Mouse (Mus musculus): ENCODE data around the gene Dntt. TPM values are rescaled to one million over a fixed set of nuclear protein-coding genes. Genes with fewer than 3 reads are reported as not detected.

Gene Dntt
- not detected for total RNA-seq (2021)
- long read RNA-seq, experiment 1: 0 reads
- long read RNA-seq, experiment 2: 0 reads

DNA sequence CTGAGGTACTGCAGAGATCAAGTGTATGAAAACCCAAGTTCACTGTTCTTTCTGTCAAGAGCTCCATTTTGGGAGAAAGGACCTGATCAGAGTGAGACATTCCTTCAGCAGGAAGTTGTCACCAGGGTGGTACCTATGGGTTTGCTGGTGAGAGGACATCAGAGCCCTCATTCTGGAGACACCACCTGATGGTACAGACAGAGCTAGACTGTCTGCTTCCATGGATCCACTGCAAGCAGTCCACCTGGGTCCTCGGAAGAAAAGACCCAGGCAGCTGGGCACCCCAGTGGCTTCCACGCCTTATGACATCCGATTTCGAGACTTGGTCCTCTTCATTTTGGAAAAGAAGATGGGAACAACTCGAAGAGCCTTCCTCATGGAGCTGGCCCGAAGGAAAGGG lies at the start of gene Dntt:
Gene Dntt (plus strand): TSS at position 57 of the 400 bp plus-strand sequence.
- DNase-seq (ENCODE audit: low spot score in 2 of 2): no peak

DNA sequence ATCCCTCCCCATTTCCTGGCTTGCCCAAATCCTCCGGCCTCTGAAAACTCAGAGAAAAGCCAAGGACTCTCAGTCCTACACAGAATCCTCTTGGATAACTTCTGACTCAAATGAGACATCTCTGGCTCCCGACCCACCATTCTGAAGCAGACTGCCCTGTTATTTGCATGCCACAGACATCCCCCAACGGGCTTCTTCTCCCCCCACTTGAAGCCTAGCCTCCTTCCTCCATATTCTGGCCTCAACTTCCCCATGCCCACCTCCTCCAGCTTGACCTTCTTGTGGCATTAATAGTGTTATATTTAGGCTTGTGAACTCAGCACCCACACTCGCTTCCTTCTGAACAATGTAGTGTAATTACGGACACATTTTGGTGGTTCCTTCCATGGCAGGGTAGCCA lies 48.4 kb upstream of the Dntt start:
- DNase-seq (ENCODE audit: low spot score in 2 of 2): no peak

- no peak for DNase-seq (ENCODE audit: low spot score in 2 of 2)
These were observed 44.5 kb upstream of the Dntt start for GRCm38 (mm10) chr19:40984536-40984935.

DNA sequence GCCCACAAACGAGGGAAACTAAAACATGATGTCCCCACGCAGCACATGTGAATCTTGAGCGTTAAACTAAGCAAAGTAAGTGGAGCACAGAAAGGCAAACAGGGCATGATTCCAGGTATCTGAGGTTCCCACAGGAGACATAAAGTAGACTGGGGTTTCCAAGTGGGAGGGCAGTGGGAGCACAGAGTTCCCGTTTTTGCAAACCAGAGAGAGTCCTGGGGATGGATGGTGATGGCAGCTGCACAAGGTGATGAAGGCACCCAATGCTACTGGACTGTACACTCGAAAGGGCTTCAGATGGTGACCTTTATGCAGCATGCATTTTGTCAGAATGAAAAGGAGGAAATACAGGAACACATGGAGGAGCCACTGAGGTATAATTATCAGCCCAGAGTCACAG lies 40.2 kb upstream of the Dntt start:
- peak in 1 of 2 experiments; percentile 12 for DNase-seq (ENCODE audit: low spot score in 2 of 2)

DNA sequence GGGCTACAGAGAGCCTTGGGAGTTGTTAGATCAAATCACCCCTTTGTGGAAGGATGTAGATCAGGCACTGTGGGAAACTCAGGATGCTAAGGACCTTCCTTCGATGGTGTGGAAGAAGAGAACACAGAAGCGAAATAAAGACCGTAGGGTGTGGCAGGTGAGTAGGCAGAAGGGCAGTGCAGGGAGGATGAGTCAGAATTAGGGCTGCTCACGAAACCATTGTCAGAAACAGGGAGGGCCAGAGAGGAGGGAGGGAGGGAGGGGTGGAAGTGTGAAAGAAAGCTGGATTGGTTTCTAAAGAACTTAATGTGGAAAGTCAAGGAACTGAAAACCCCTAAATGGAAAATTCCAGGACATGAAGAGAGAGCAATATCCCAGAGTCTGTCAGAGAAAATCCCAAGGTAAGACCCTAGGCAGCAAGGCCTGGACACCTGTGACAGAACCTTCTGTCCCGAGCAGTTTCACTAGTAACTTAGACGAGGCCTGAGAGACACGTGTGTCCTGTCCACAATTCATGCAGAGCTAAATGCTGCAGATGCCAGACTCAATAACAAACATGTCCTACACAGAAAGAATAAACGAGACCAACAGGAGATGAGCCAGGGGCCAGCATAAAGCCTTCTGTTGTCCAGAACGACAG lies 39.0 kb upstream of the Dntt start:
- DNase-seq (ENCODE audit: low spot score in 2 of 2): no peak

DNA sequence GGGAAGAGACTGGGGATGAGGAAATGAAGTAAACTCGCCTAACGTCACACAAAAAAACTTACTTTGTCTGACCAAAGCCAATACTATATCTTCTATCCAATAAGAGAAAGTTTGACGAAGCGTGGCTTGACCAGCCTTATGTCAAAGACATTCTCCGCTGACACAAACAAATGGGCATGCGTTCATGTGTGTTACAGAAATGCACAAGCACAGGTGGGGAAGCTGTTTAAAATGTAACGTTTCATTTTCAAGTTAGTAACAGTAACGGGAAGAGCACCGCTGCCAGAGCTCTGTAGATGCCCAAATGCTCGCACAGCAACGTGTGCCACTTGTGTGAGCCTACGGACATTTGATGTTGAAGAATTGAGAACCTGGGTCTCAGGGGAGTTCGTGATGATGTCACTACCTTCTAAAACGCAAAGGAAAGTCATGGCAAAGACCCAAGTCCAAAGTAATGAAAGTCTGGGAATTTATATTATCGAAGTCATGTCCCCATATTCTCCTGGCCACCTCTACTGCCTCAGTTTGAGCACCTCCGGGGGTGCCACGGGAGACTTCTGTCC lies 38.2 kb upstream of the Dntt start:
- DNase-seq (ENCODE audit: low spot score in 2 of 2): no peak

- DNase-seq (ENCODE audit: low spot score in 2 of 2): no peak
These were observed 37.4 kb upstream of the Dntt start for GRCm38 (mm10) chr19:40991626-40992025.

DNA sequence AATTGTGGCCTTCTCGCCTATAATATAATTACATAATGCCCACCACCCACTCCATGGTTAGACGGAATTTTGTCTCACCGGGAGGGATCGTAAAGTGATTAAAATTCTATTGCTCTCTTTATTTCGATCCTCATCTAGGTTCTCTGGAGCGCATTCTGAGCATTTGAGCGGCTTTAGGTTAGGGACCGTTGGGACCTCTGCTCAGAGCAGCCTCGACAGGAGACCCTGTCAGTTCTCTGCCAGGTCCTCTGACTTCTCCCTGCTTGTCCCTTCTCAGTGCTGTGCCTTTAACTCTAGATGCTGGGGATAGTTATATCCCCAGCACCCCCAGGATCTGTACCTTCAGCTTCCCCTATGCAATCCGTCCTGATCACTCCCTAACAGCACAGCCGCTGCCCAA lies 37.0 kb upstream of the Dntt start:
- DNase-seq (ENCODE audit: low spot score in 2 of 2): no peak

DNA sequence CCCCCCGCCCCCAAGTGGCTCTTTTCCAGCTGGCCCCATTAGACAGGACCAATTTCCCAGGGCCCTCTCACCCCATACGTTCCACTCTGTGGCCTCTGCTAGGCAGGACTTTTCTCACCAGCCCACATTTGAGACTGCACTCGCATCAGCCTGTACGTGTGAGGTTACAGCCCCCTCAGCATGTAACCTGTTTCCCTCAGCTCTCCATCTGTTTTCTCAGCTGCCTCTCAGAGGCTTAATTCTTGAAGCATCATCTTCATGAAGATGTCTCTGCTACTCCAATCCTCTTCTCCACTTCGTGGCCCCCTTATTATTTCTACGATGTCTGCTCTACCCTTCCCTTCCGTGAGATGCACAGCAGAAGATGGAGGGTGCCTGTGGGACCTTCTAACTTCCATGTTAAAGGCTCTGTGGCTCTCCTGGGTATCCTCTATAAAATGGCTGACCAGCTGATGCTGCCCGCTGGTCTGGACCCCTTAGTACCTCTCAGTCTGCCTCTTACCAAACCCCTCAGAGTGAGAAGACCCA lies 36.5 kb upstream of the Dntt start:
- DNase-seq (ENCODE audit: low spot score in 2 of 2): peak in 1 of 2 experiments; percentile 21

DNA sequence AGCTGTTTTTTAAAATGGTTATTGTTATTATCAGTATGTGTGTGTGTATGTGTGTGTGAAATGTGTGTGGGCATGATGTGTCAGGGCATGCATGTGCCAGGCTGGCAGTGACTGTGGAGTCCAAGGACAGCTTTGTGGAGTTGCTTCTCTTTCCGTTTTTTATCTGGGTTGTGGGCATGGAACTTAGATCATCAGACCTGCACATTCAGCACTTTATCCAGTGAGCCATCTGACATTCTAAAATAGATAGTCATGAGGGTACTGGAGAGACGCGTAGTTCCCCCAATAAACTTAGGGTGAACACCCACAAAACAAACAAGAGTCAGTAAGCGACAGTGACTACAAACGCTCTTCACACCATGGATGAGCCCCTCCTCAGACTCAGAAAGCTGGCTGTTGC lies 35.7 kb upstream of the Dntt start:
- no peak for DNase-seq (ENCODE audit: low spot score in 2 of 2)

DNA sequence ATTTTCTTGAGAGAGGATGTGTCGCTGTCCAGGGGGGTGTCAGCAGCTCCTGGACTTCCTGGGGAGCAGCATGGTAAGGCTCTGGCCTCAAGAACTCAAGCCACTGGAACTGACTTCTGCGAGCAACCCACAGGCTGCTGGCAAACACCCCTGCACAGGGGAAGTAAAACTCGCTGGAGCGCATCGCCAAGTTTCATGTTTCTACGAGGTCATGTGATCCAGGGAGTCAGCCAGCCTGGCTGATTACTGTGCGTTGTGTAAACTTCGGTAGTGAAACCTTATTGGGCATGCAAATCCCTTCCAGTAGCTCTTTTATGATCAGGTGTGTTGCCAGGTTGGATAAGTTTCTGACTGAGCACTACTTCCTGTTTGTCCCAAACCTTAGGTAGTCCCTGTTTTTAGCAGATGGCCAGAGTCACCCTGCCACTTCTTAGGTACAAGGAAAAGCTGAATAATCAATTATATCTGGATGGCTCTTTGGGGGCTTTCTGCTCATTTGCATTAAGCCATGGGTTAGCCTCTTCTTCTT lies 35.0 kb upstream of the Dntt start, which contains the start of gene Blnk:
Gene Blnk (minus strand): TSS at position 479 of the 529 bp plus-strand sequence.
- DNase-seq (ENCODE audit: low spot score in 2 of 2): peak; percentile 39 to 57

GRCm38 (mm10) chr19:40994911-40995310 lies 34.2 kb upstream of the Dntt start:
- no peak for DNase-seq (ENCODE audit: low spot score in 2 of 2)

- no peak for DNase-seq (ENCODE audit: low spot score in 2 of 2)
These were observed 33.4 kb upstream of the Dntt start for GRCm38 (mm10) chr19:40995449-40996401.

DNA sequence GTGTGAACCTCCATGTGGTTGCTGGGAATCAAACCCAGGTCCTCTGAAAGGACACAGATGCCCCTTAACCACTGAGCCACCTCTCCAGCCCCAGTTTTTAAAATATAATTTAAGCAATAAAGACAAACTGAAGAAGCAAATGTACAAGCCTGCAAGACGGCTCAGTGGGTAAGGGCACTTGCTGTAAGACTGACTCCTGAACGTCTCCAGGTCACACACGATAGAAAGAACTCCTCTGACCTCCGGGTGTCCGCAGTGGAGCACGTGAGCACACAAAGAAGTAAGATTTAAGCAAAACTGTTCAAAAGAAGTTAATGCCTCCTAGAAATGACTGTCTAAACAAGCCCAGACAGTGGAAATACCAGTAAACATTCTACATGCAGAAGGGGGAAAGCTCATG lies 32.4 kb upstream of the Dntt start:
- DNase-seq (ENCODE audit: low spot score in 2 of 2): no peak

DNA sequence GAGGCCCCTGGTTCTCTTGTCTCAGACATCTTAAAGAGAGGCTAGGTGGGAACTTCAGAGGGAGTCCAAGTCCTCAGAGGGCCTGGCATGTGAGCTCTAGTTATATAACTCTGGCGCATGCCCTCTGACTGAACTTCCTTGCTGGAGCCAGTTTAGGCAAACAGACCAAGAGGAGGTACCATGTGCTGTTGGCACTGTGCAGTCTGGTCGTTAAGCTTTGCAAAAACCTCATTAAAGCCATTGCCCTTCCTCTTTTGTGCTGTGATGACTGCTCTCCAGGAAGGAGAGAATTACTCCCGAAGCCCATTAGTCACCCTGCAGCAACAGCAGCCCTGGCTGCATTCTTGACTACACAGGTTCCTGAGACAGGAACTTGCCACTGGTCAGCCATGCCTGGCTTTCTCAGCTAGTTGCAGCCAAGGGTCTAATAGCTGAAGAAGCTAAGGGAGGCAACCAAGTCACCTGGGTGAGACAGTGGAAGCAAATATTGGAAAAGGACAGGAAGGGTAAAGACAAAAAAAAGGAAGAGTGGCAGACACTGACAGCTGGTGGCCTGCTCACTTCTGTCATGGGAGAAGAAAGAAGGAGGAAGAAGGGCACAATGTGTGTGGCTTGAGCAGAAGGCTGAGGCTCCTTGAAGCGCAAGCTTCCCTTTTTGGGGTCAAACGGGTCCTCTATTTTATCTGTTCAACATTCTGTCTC lies 30.5 kb upstream of the Dntt start:
- DNase-seq (ENCODE audit: low spot score in 2 of 2): no peak

- DNase-seq (ENCODE audit: low spot score in 2 of 2): no peak
These were observed 29.5 kb upstream of the Dntt start for GRCm38 (mm10) chr19:40999569-40999968.

- DNase-seq (ENCODE audit: low spot score in 2 of 2): no peak
These were observed 25.3 kb upstream of the Dntt start for GRCm38 (mm10) chr19:41003694-41004315.

DNA sequence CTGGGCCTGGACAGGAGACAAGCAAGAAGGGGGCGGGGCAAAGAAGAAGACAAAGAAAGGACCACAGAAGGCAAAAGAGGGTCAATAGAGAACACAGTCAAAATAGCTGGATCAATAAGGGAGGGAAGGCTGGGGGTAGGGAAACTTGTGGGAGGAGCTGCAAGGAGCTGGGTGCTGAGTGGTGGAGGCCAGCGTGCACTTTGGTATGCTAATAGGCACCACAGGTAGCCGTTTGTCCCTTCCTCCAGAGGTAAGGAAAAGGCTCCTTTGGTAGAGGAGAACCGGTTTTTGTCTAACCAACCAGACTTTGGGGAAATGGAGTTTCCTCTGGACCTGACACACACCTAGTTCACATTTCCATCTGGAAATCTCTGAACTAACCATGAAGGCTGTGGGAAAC lies 22.5 kb upstream of the Dntt start:
- no peak for DNase-seq (ENCODE audit: low spot score in 2 of 2)

DNA sequence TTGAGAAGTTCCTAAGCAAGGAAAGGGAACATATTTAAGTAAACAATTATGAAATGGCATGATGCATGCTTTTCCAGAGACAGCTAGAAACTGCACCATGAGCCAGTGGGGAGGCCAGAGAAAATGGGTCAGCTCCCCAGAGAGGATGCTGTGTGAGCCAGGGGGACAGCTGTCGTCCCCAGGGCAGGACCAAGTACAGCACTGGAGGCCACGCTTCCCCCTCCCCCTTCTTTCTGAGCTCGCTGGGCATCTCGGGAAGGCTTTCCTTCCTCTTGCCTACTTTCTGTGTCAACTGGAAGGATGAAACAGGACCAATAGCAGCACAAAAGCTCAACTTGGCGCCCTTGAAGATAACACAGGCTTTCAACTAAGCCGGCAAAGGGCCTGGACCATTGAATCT lies 21.7 kb upstream of the Dntt start:
- no peak for DNase-seq (ENCODE audit: low spot score in 2 of 2)

- no peak for DNase-seq (ENCODE audit: low spot score in 2 of 2)
These were observed 21.3 kb upstream of the Dntt start for GRCm38 (mm10) chr19:41007733-41008132.

All from left cerebral cortex, adult 18-20 months (tissue).